Mouse (Mus musculus): Measurements from ENCODE around the gene Prm1.
"Not testable (repeated sequence)": the region's sequence is repeated elsewhere in the genome, so short reads cannot be mapped to it uniquely, and the experiment has no call there.

Gene Prm1

GRCm38 (mm10) chr16:10821387-10821786, 15.7 kb upstream of the Prm1 start:
- DNase-seq: no peak

- no peak for DNase-seq
These were observed 14.3 kb upstream of the Prm1 start for GRCm38 (mm10) chr16:10819966-10820365.

- DNase-seq: no peak
These were observed 13.0 kb upstream of the Prm1 start for GRCm38 (mm10) chr16:10818579-10819135.

- no peak for DNase-seq
These were observed 9.2 kb upstream of the Prm1 start for GRCm38 (mm10) chr16:10814864-10815263.

GRCm38 (mm10) chr16:10813726-10814125, 8.1 kb upstream of the Prm1 start:
- no peak for DNase-seq

- no peak for DNase-seq
These were observed 7.3 kb upstream of the Prm1 start, which contains the start of gene Gm11172 for GRCm38 (mm10) chr16:10812865-10813371. Gene Gm11172, plus strand, starts transcription at chr16:10812915.

- no peak for DNase-seq
These were observed 4.7 kb upstream of the Prm1 start for GRCm38 (mm10) chr16:10810376-10810775.

GRCm38 (mm10) chr16:10802420-10802819, 3.2 kb downstream of the Prm1 start:
- not testable (repeated sequence) for DNase-seq

GRCm38 (mm10) chr16:10796034-10796433, 9.6 kb downstream of the Prm1 start, which contains the start of gene Prm2:
Gene Prm2, minus strand, starts transcription at chr16:10796134.
- no peak for DNase-seq

- no peak for DNase-seq
These were observed 14.9 kb downstream of the Prm1 start, which contains the start of gene Prm3 for GRCm38 (mm10) chr16:10790702-10791101. Gene Prm3, minus strand, starts transcription at chr16:10790914.

- no peak for DNase-seq
These were observed 16.8 kb downstream of the Prm1 start for GRCm38 (mm10) chr16:10788866-10789265.

GRCm38 (mm10) chr16:10788271-10788670, 17.4 kb downstream of the Prm1 start, which contains the start of gene Tnp2:
Gene Tnp2, minus strand, starts transcription at chr16:10788660.
- no peak for DNase-seq

- no peak for DNase-seq
These were observed 18.0 kb downstream of the Prm1 start for GRCm38 (mm10) chr16:10787548-10788058.

- DNase-seq: no peak
These were observed 18.7 kb downstream of the Prm1 start for GRCm38 (mm10) chr16:10786782-10787547.

GRCm38 (mm10) chr16:10786288-10786687, 19.4 kb downstream of the Prm1 start:
- DNase-seq: peak; percentile 80

GRCm38 (mm10) chr16:10785371-10786231, 20.0 kb downstream of the Prm1 start, which contains the start of gene Socs1:
Gene Socs1, minus strand, starts transcription at chr16:10785536.
- peak; percentile 78 for DNase-seq

- DNase-seq: peak; percentile 87
These were observed 20.8 kb downstream of the Prm1 start for GRCm38 (mm10) chr16:10784793-10785370.

GRCm38 (mm10) chr16:10783883-10784792, 21.5 kb downstream of the Prm1 start:
- peak; percentile 47 for DNase-seq

GRCm38 (mm10) chr16:10783451-10783850, 22.2 kb downstream of the Prm1 start:
- no peak for DNase-seq

- no peak for DNase-seq
These were observed 22.5 kb downstream of the Prm1 start for GRCm38 (mm10) chr16:10783152-10783434.

- DNase-seq: no peak
These were observed 23.1 kb downstream of the Prm1 start for GRCm38 (mm10) chr16:10782377-10783151.
